Mouse (Mus musculus): ENCODE data around the gene Ttll6. TPM values are rescaled to one million over a fixed set of nuclear protein-coding genes. Genes with fewer than 3 reads are reported as not detected.

Ttll6 gene
- polyA plus RNA-seq, 1 experiment = not detected

GRCm38 (mm10) chr11:96124052-96124914 is 9.3 kb upstream of the Ttll6 start:
- no peak for DNase-seq (ENCODE audit: low read depth in 1 of 2, low spot score in 2 of 2)
- Histone ChIP-seq H3K27me3 (ENCODE audit: control insufficient read depth, insufficient read depth, low read length) (peaks cover 14% of the 10 kb centered on the region; the same call in 1 of the 2 replicates), H3K4me1 (ENCODE audit: control insufficient read depth, insufficient read depth, insufficient read length) (no peaks in the 10 kb centered on the region; the same call in 1 of the 2 replicates), H3K36me3 (ENCODE audit: control insufficient read depth, insufficient read depth, low read length) (no peaks in the 10 kb centered on the region), H3K27ac (ENCODE audit: insufficient read depth, low read length) (no peak overlapping the region), H3K4me3 (ENCODE audit: extremely low read depth, insufficient read depth, insufficient read length) (no peak overlapping the region)
- 5% methylated on average over 45 of the region's 45 CpGs for WGBS
- no peak for TF ChIP-seq POLR2A (IDR thresholded peaks at IDR 0.05; ENCODE audit: low read depth, low read length)
- TF ChIP-seq CTCF (IDR thresholded peaks at IDR 0.05; ENCODE audit: extremely low read depth, insufficient read depth, insufficient read length, insufficient replicate concordance) = no peak

- H3K4me3 ChIP-seq (ENCODE audit: extremely low read depth, insufficient read depth, insufficient read length) = no peak overlapping the region
- no peak for DNase-seq (ENCODE audit: low read depth in 1 of 2, low spot score in 2 of 2)
- 80% methylated on average over 10 of the region's 10 CpGs for WGBS
- H3K27ac ChIP-seq (ENCODE audit: insufficient read depth, low read length) = no peak overlapping the region
- H3K36me3 ChIP-seq (ENCODE audit: control insufficient read depth, insufficient read depth, low read length) = no peaks in the 10 kb centered on the region
- no peaks in the 10 kb centered on the region for H3K4me1 ChIP-seq (ENCODE audit: control insufficient read depth, insufficient read depth, insufficient read length)
- TF ChIP-seq CTCF (IDR thresholded peaks at IDR 0.05; ENCODE audit: extremely low read depth, insufficient read depth, insufficient read length, insufficient replicate concordance) (no peak), POLR2A (IDR thresholded peaks at IDR 0.05; ENCODE audit: low read depth, low read length) (no peak)
- 0 out of 2 replicates have a peak, but pooled peaks cover 4% of the 10 kb centered on the region for H3K27me3 ChIP-seq (ENCODE audit: control insufficient read depth, insufficient read depth, low read length)
Observed at GRCm38 (mm10) chr11:96130606-96131005, 3.0 kb upstream of the Ttll6 start.

- 84% methylated on average over 8 of the region's 8 CpGs for WGBS
- Histone ChIP-seq H3K4me1 (ENCODE audit: control insufficient read depth, insufficient read depth, insufficient read length) (no peaks in the 10 kb centered on the region), H3K4me3 (ENCODE audit: extremely low read depth, insufficient read depth, insufficient read length) (no peak overlapping the region), H3K36me3 (ENCODE audit: control insufficient read depth, insufficient read depth, low read length) (no peaks in the 10 kb centered on the region), H3K27me3 (ENCODE audit: control insufficient read depth, insufficient read depth, low read length) (0 out of 2 replicates have a peak, but pooled peaks cover 2% of the 10 kb centered on the region), H3K27ac (ENCODE audit: insufficient read depth, low read length) (no peak overlapping the region)
- TF ChIP-seq CTCF (IDR thresholded peaks at IDR 0.05; ENCODE audit: extremely low read depth, insufficient read depth, insufficient read length, insufficient replicate concordance) = no peak
- TF ChIP-seq POLR2A (IDR thresholded peaks at IDR 0.05; ENCODE audit: low read depth, low read length) = no peak
- no peak for DNase-seq (ENCODE audit: low read depth in 1 of 2, low spot score in 2 of 2)
Observed at GRCm38 (mm10) chr11:96135847-96136246, 2.3 kb downstream of the Ttll6 start.

- Histone ChIP-seq H3K4me3 (ENCODE audit: extremely low read depth, insufficient read depth, insufficient read length) (no peak overlapping the region), H3K27me3 (ENCODE audit: control insufficient read depth, insufficient read depth, low read length) (no peaks in the 10 kb centered on the region), H3K4me1 (ENCODE audit: control insufficient read depth, insufficient read depth, insufficient read length) (no peaks in the 10 kb centered on the region; the same call in 1 of the 2 replicates), H3K27ac (ENCODE audit: insufficient read depth, low read length) (no peak overlapping the region), H3K36me3 (ENCODE audit: control insufficient read depth, insufficient read depth, low read length) (no peaks in the 10 kb centered on the region)
- TF ChIP-seq POLR2A (IDR thresholded peaks at IDR 0.05; ENCODE audit: low read depth, low read length) = no peak
- no peak for TF ChIP-seq CTCF (IDR thresholded peaks at IDR 0.05; ENCODE audit: extremely low read depth, insufficient read depth, insufficient read length, insufficient replicate concordance)
- no peak for DNase-seq (ENCODE audit: low read depth in 1 of 2, low spot score in 2 of 2)
- 27% methylated on average over 4 of the region's 4 CpGs for WGBS
Observed at GRCm38 (mm10) chr11:96140726-96141175, 7.2 kb downstream of the Ttll6 start.

- Histone ChIP-seq H3K4me3 (ENCODE audit: extremely low read depth, insufficient read depth, insufficient read length) (no peak overlapping the region), H3K27ac (ENCODE audit: insufficient read depth, low read length) (no peak overlapping the region), H3K27me3 (ENCODE audit: control insufficient read depth, insufficient read depth, low read length) (no peaks in the 10 kb centered on the region), H3K4me1 (ENCODE audit: control insufficient read depth, insufficient read depth, insufficient read length) (no peaks in the 10 kb centered on the region; the same call in 1 of the 2 replicates), H3K36me3 (ENCODE audit: control insufficient read depth, insufficient read depth, low read length) (no peaks in the 10 kb centered on the region)
- WGBS = 67% methylated on average over 4 of the region's 4 CpGs
- DNase-seq (ENCODE audit: low read depth in 1 of 2, low spot score in 2 of 2) = no peak
- TF ChIP-seq POLR2A (IDR thresholded peaks at IDR 0.05; ENCODE audit: low read depth, low read length) (no peak), CTCF (IDR thresholded peaks at IDR 0.05; ENCODE audit: extremely low read depth, insufficient read depth, insufficient read length, insufficient replicate concordance) (no peak)
Observed at GRCm38 (mm10) chr11:96143766-96144165, 10.2 kb downstream of the Ttll6 start.

- no peak overlapping the region for H3K27ac ChIP-seq (ENCODE audit: insufficient read depth, low read length)
- WGBS = 4% methylated on average over 15 of the region's 15 CpGs
- TF ChIP-seq CTCF (IDR thresholded peaks at IDR 0.05; ENCODE audit: extremely low read depth, insufficient read depth, insufficient read length, insufficient replicate concordance) = peak; percentile 38; the same call in 1 of the 2 replicates
- no peak for TF ChIP-seq POLR2A (IDR thresholded peaks at IDR 0.05; ENCODE audit: low read depth, low read length)
- H3K4me1 ChIP-seq (ENCODE audit: control insufficient read depth, insufficient read depth, insufficient read length) = no peaks in the 10 kb centered on the region; the same call in 1 of the 2 replicates
- no peaks in the 10 kb centered on the region for H3K27me3 ChIP-seq (ENCODE audit: control insufficient read depth, insufficient read depth, low read length)
- peak in 1 of 2 experiments; percentile 9 for DNase-seq (ENCODE audit: low read depth in 1 of 2, low spot score in 2 of 2)
- H3K4me3 ChIP-seq (ENCODE audit: extremely low read depth, insufficient read depth, insufficient read length) = no peak overlapping the region
- no peaks in the 10 kb centered on the region for H3K36me3 ChIP-seq (ENCODE audit: control insufficient read depth, insufficient read depth, low read length)
Observed at GRCm38 (mm10) chr11:96145622-96146270, 12.2 kb downstream of the Ttll6 start.

Data from spleen, adult 2 months (tissue).